Mouse (Mus musculus) kidney, adult 2 months (tissue): ENCODE measurements at regions not wholly inside any gene's neighbourhood (a gene's known extent, or its start where the extent isn't known, plus 50 kb on each side); places are given as distances from the start of the nearest gene placed in this dataset.
"Not testable (repeated sequence)": the region's sequence is repeated elsewhere in the genome, so short reads cannot be mapped to it uniquely, and the experiment has no call there.

Experiments
- CTCF ChIP-seq: fragments of 200-500 bp; conservative IDR thresholded peaks from 2 replicates; pipeline ENCODE4 v1.5.1; 2011; ENCODE audit warnings: low read depth, mild to moderate bottlenecking, control low read depth, low read length, moderate library complexity, mixed read lengths; ENCODE audit not compliant: insufficient read depth, insufficient read length
- POLR2A ChIP-seq: fragments of 200-500 bp; IDR thresholded peaks from one replicate; pipeline ENCODE4 v1.6.1; 2011; ENCODE audit warnings: low read depth, low read length, control low read depth

DNA sequence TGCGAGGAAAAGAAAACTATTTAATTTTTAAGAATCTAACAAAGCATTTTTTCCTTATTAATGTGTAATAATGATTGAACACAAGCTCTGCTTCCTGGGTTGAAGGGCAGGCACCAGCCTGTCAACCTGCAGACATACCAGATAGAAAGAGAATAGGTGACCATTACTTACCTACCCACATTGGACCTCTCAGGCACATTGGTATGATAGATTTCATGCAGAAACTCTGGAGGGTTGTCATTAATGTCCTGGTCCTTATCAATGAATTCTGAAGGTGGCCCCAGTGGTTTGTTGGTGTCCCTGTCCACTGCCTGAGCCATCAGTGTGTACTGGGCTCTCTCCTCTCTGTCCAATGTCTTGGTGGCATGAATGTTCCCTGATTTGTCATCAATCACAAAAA, 85.3 kb downstream of the Gm15319 start:
- TF ChIP-seq CTCF, POLR2A: not testable (repeated sequence)
